In genomic region chr10:89329806-89330205, GRCm38 (mm10) we compare ENCODE assay signal across 24 mouse cellular contexts. TPM values are rescaled to one million over a fixed set of nuclear protein-coding genes. Genes with fewer than 3 reads are reported as not detected.
DNase-seq lines count a peak whose midpoint lies in the region; TF ChIP-seq lines count a peak whose summit lies in the region.
"Had no signal": no experiment of that assay in that cellular context is flagged by ENCODE, and none has a peak within 500 bp of the region (broad histone marks: within the 10 kb centered on the region; RNA-seq: fewer than 3 reads in every experiment).

No protein-coding gene starts in this region.

- no peaks in the 10 kb centered on the region for H3K9me3 ChIP-seq in ES-E14 (ENCODE audit: control insufficient read depth, insufficient read depth, low read depth, low read length)
- H3K9me3 ChIP-seq: embryonic facial prominence, embryonic 13.5 days; embryonic facial prominence, embryonic 15.5 days; forebrain, embryonic 10.5 days; forebrain, embryonic 12.5 days had no signal

- in situ Hi-C loops in ES-E14 (cut with MboI; ENCODE audit: low sequenced_read_pairs in 2 of 2, unreplicated experiment in 2 of 2): loop anchor here in 1 of 2 experiments (25.0 kb wide), 1 partner anchor 307 kb away; no protein-coding TSS in a partner anchor

- H3K9ac ChIP-seq in ES-E14 (ENCODE audit: insufficient read depth, low read depth, low read length, poor library complexity, severe bottlenecking): no peak overlapping the region
- H3K9ac ChIP-seq: embryonic facial prominence, embryonic 13.5 days; embryonic facial prominence, embryonic 15.5 days; forebrain, embryonic 12.5 days had no signal

- H3K4me1 ChIP-seq in ES-E14 (ENCODE audit: control insufficient read depth in 2 of 2, insufficient read depth in 2 of 2, low read length in 2 of 2, poor library complexity in 1 of 2): peaks cover 0 to 2% of the 10 kb centered on the region in 2 experiments; a peak in 1 of 4 replicates
- H3K4me1 ChIP-seq: embryonic facial prominence, embryonic 13.5 days; embryonic facial prominence, embryonic 15.5 days had no signal

- H3K27ac ChIP-seq in ES-E14 (ENCODE audit: insufficient read depth, low read depth, low read length, poor library complexity, severe bottlenecking): peak overlapping the region; percentile 36
- H3K27ac ChIP-seq in layer of hippocampus, adult 2 months: no peak overlapping the region
- H3K27ac ChIP-seq: embryonic facial prominence, embryonic 13.5 days; embryonic facial prominence, embryonic 15.5 days; forebrain, embryonic 10.5 days; forebrain, embryonic 12.5 days had no signal

- TF ChIP-seq CTCF in layer of hippocampus, adult 2 months (conservative IDR thresholded peaks at IDR 0.05): no peak

- H3K4me3 ChIP-seq in ES-E14 (ENCODE audit: insufficient read depth in 1 of 2, low read depth in 1 of 2, low read length in 2 of 2, poor library complexity in 1 of 2, severe bottlenecking in 1 of 2): no peak overlapping the region
- no peak overlapping the region for H3K4me3 ChIP-seq in layer of hippocampus, adult 2 months
- H3K4me3 ChIP-seq: embryonic facial prominence, embryonic 13.5 days; embryonic facial prominence, embryonic 15.5 days; erythroblast, embryonic 14.5 days; forebrain, embryonic 10.5 days; forebrain, embryonic 12.5 days had no signal

- no peaks in the 10 kb centered on the region for H3K36me3 ChIP-seq in ES-E14 (ENCODE audit: control insufficient read depth, insufficient read depth, low read length, poor library complexity, severe bottlenecking)
- H3K36me3 ChIP-seq: embryonic facial prominence, embryonic 13.5 days; embryonic facial prominence, embryonic 15.5 days; forebrain, embryonic 10.5 days; forebrain, embryonic 12.5 days had no signal

- peak; percentile 68 for DNase-seq in heart, adult 11 months
- DNase-seq in heart, adult 18-20 months: no peak
- no peak for DNase-seq in ES-E14 (ENCODE audit: low read depth, low spot score)
- peak; percentile 17 for DNase-seq in ZHBTc4 (ENCODE audit: low read depth, low spot score)
- no peak for DNase-seq in layer of hippocampus, adult 2 months (ENCODE audit: low spot score in 2 of 2)
- no peak for DNase-seq in thymus, postnatal 14 days
- DNase-seq: adrenal gland, adult 2 months; adrenal gland, postnatal 10 days; adrenal gland, postnatal 25 days; B cell, adult 2 months; cerebellum, adult 11 months; cerebellum, adult 18-20 months; cerebellum, adult 8-10 months; cerebellum, adult 9-11 months; cerebellum, postnatal 14 days; cerebellum, postnatal 36 days; embryo, embryonic 11 days had no signal

TF ChIP-seq in ES-E14, 5 proteins besides CTCF, POLR2A, EP300 and RAD21:
- peak; percentile 86 for TF ChIP-seq CHD2 (IDR thresholded peaks at IDR 0.05; ENCODE audit: low read depth, low read length)
- no peak for TF ChIP-seq ZNF384 (IDR thresholded peaks at IDR 0.05; ENCODE audit: low read depth, low read length)

RNA-seq across cellular contexts. Expression of gene Ano4, which starts 14.8 kb away (rescaled TPM):
- total RNA-seq in heart, adult 18-20 months (2021): 10 to 100 TPM in 1 of 2 experiments, 1 to 10 TPM in 1; 8.0 to 10.0 TPM
- 0.80 and 0.95 TPM in 2 replicates for total RNA-seq in ES-E14 (2012; rRNA removed)
- total RNA-seq in layer of hippocampus, adult 2 months (2021): 10 to 100 TPM; 17.5 to 19.7 TPM
- total RNA-seq: CH12.LX, MEL had no signal

Comparison
In these comparisons a context has a peak if more than half of its experiments do, and no peak if none do; other contexts are left out.
1. DNase-seq: peak in heart, adult 11 months (single experiment) and ZHBTc4 (single experiment); none in heart, adult 18-20 months (0 of 2), ES-E14 (single experiment), layer of hippocampus, adult 2 months (0 of 2) and thymus, postnatal 14 days (single experiment).